Mouse (Mus musculus) gonadal fat pad, adult 2 months (tissue): Measurements from ENCODE around the gene Fabp7. TPM values are rescaled to one million over a fixed set of nuclear protein-coding genes. Genes with fewer than 3 reads are reported as not detected.
A peak's percentile ranks its signal among the peaks of the same experiment; 100 is the strongest.

Experiments
- DNase-seq: peaks from one replicate; pipeline ENCODE4 v3.0.0-alpha.2; 2012; ENCODE audit warnings: low read depth
- polyA plus RNA-seq: library from polyadenylated mRNA; depleted of rRNA; stranded (reverse); fragments of >200 nt; gene quantifications from 2 replicates; pipeline ENCODE4 v1.2.3, GENCODE M21; 2012; rRNA removed

Gene Fabp7
- 0.45 and 0.75 TPM in 2 replicates for polyA plus RNA-seq

DNA sequence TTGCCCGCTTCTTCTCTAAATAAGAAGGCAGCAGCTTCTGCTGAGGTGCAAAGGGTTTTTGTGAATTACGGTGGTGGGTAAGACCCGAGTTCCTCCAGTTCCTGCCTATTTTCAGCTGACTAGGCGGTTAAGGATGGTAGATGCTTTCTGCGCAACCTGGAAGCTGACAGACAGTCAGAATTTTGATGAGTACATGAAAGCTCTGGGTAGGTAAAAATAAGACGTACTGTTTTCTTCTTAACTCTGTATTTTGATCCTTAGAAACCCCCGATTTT, at the start of gene Fabp7:
Gene Fabp7 (plus strand): TSS at position 6 of the 275 bp plus-strand sequence.
- no peak for DNase-seq

DNA sequence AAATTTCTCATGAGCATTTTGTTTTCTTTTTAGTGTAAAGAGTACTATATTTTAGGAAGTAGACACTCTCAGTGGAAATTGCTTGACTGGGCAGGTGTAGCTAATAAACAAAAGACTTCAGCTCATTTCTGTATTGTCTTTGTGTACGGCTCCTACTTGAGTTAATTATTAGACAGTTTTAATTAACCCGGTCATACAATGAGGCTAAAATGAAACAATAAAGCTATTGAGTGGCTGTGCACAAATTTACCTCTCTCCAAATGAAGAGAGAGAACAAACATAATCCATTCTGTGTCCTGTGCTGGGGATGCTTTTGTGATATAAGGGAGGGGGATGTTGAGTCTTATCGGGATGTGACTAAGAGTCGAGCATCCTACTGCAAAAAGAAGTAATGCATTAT, 43.9 kb upstream of the Fabp7 start:
- no peak for DNase-seq

DNA sequence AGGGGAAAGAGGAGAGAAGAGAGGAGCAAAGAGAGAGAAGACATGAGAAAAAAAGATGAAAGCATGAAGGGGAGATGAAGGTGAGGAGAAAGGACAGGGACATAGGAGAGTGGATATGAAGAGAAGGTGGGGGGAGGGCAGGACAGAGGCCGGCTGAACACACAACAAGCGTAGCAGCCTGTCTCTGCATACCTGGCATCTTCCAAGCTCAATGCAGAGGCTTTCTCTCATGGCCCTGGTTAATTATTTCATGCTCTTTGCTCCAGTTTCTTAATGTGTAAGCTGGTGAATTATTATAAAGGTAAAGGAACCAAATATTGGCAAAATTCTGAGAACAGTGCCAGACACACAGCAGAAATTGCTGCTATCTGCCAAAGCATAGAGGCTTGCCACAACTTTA, 43.3 kb upstream of the Fabp7 start:
- no peak for DNase-seq

DNA sequence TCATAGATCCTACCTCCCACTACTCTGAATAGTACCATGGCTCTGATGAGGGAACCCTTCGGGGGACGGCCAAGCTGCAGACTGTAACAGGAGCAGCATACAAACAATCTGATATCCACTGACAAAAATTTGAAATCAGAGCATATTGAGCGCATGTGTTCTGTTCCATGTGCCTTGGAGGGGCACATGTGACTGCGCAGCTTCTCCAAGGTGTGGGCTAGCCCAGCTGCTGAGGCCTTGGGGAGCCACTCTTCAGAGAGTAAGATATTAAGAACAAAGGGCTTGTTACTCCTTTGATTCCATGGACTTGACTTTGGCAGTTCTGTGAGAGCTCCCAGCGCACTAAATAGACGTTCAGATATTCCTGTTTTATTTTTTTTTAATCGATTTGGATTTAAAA, 41.6 kb upstream of the Fabp7 start:
- no peak for DNase-seq

DNA sequence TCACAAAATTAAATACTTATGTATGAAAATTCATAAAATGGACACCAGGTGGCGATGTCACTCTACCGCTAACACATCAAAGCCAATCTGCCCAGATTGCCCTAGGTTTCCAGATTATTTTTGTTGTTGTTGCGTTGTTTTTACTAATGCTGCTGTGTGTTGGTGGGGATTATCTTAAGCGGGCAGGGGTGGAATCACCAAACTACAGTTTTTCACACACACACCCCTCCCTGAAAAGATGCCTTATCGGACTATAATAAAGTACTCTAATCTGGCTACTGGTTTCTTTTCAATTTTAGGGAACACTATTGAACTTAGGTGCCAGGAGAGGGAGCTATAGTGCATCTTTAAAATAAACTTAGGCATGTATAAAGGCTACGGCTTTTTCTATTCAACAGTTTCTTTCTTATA, 41.1 kb upstream of the Fabp7 start:
- peak; percentile 24 for DNase-seq

DNA sequence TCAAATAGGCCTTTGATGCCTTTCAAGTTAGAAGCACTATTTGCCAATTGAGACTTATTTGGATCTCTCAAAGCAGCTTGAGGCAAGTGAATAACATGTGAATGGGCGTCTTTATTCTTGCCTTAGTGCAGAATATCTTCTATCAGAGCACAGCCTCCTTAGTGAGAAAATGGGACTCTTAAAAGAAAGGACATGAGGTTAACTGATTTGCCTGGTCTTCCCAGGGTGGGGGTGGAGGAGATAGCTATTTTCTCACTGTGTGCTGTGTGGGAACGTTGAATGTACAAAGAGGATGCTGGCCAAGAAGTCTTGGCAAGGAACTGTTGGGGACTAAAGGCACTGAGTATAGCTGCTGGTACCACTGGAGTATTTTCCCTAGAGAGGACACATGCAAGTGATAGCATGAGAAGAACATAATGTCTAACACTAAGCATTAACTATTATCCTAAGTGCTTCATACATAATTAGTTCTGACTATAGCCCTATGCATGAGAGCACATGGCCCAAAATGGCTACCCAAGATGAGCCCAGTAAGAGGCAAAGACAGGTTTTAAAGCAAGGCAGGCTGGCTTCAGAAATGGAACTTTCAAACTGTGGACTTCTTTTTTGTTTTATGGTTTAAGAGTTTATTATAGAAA, 40.4 kb upstream of the Fabp7 start:
- peak; percentile 4 for DNase-seq

DNA sequence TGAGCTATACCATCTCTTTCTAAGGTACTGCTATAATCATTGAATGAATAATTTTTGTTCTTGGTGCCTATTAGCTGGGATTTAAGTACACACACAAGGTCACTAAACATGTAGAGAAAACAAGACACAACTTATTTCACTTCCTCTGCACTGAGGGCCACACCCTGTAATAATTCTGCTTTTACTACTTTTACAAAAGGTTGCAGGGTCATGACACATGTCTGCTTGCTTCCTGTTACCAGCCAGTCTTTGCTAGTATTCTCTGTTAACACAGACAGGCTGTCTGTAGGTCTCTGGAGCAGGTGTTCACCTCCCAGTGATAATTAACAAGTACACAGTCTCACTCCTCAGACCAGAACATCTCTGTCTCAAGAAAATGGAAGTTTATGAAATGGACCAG, 39.2 kb upstream of the Fabp7 start:
- no peak for DNase-seq

DNA sequence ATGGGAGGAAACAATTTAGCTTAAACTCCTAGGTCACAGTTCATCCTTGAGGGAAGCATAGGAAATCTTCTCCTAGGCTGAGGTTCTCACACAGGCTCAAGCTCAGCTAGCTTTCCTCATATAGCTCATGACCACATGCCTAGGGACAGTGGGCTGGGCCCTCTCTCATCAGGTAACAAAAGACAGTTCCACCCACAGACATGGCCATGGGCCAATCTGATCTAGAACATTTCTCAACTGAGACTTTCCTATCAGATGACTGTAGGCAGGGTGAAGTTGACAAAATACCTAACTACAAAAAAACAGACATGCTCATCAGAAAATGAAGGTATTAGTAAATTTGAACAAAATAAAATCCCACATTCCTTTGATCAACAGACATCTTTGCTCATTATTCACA, 37.6 kb upstream of the Fabp7 start:
- DNase-seq = peak; percentile 28

DNA sequence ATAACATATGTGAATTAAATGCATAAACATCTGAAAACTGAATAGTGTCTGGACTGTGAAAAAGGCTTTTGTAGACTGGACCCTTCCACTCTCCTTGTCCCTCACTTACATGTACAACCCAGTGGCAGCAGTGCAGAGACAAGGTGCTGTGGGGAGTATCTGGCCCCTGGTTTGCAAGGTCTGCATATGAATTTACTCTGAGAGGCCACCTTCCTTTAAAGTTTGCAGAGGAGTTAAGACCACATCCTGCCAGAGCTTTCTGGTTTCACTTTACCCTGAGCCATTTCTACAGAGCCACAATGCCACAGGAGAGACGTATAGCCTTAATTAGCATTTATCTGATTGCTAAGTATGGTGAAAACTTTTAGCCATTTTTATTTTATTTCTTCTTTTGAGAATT, 31.3 kb upstream of the Fabp7 start:
- DNase-seq = no peak

DNA sequence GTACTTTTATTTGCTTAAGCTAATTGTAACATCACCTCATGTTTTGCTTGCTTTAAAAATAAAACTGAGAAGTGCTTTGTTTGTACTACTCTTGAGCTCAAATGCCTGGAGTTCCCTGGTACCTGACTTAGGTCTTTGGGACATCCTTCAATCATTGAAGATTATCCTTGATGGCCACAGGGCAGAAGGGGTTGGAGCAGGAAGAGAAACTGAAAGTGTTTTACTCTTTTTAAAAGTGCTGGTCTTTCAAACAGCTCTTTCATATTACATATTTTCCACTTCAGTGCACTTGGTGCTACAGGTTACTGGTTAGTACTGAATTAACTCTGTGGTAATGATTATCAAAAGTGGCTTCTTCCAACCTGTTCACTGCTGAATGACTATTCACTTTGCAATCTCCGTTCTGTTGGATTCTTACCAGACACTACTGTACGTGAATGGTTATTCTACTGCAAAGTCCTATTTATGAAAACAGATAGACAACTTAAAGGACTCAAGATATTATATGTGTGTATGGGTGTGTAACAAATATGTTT, 29.4 kb upstream of the Fabp7 start:
- no peak for DNase-seq

DNA sequence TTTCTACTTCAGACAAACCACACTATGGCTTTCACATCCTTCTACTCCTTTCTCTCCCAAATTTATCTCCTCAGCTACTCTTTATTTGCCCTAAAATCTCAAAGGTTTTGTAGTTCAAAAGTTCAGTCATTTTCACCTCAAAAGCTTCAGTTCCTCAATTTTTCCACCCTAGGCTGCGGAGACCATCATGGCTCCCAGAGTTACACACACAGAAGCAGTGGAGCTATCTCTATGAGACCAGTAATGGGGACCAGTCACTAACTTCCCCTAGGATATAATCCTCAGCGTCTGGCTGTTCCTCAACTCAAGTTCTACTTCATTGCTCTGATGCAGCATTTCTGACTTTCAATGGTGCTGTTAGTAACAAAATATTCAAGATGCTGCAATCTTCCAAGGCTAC, 25.7 kb upstream of the Fabp7 start:
- DNase-seq = no peak

DNA sequence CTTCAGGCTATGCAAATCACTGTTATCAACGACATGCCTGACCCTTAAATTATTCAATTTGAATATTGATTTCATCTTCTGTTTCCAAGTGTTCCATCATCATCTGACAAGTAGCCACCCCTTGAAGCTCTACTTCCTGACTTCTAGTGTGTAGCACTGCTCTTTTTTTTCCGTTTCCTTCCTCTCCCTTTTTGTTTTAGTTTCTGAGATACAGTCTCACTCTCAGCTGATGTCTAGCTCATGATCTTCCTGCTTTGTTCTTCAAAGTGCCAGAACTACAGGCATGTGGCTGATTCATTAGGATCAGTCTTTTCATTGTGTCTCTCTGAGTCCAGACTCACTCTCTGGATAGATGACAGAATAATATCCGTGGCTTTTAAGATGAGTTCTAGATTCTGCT, 24.0 kb upstream of the Fabp7 start:
- DNase-seq = no peak

DNA sequence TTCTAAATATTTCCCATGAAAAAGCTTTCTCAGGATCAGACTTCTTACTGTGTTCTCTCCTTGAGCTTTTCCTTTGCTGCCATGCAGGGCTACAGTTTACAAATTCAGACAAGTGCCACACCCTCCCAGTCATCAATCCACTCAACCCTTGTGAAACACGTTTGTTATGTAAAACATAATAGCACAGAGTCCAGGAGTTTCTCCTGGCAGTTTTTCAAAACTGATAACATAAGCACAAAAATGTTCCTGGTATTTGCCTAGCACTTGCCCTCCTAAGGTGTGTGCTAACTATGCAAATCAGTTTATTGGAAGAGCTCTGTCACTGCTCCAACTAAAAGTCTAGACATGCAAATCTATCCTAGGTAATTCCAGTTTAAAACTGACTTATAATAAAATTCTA, 21.6 kb upstream of the Fabp7 start:
- DNase-seq = peak; percentile 22

DNA sequence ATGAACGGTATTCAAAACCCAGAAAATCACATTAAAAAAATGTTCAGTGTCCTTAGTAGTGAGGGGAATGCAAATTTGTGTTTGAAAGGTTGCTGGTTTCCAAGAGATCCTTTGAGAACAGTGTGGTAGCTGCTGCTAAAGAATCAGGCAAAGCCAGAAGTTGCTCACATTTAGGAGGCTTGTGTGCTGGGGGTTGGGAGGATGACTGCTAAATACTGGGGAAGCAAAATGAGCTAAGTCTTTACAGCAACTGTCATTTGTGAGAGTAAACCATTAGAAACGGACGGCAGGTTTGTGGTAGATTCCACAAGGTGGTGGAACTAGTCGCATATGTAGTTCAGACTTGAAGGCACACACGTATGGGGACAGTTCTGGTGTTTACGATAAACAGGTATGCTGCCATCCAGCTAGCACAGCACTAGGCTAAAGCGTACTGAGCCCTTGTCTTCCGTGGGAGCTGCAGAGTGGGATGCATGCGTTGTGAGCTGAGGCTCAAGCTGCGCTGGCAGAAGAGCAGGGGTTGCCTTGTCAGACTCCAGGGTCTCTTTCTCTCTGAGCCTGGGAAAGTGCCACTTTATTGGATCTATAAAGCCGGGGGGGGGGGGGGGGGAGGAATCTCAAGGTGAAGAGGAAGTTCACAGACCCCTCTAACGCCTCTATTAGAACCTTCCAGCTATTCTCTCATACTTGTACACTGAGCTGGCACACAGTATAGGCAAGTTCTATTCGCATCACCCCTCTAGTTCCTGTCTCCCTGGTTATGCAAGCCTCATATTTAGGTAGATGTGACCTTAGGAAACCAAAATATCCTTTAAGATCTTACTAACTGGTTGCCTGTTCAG, 1.2 kb upstream of the Fabp7 start:
- DNase-seq = no peak

DNA sequence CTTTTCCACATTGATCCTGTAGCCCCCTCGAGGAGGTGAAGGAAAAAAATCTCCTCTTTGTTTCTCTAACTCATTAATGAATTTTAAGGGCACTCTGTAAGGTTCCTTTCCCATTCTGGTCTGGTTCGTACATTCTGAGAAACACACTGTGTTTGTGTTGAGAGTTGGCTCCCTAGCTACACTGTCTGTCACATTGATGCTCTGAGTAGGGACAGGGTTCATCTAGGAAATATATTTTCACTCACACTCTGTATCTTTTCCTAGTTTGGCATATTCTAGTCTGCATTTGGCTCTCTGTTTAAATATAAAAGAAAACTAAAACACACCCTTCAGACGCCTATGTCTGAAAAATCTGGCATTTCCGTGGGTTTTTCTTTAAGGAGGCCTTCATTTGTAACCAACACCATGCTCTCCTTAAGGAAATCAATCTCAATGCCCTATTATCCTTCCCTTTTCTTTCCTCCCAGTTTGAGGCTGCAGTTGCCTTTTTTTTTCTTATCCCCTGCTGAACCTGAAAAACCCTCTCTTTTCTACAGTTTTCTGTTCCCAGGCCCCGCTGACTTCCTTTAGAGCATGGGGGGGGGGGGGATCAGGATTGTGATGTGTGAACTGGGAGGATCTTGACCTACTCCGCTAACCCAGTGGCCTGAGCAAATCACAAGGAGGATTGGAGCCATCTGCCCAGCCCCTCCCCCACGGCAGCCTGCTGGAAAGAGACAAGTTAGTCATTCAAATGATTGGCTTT, 378 bp upstream of the Fabp7 start:
- no peak for DNase-seq

DNA sequence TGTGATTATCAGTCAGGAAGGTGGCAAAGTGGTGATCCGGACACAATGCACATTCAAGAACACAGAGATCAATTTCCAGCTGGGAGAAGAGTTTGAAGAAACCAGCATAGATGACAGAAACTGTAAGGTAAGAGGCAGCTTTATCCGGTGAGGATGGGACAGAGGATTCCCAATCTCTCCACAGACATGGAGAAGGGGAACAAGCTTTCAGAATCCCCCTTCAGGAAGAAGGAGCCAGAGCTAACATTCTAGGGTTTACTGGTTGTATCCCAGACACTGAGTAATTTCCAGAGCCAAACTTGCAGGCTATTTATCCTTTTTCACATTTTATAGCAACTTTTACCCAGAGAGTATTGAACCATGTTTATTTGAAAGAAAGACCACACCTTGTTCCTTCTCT, 871 bp downstream of the Fabp7 start:
- DNase-seq = no peak

DNA sequence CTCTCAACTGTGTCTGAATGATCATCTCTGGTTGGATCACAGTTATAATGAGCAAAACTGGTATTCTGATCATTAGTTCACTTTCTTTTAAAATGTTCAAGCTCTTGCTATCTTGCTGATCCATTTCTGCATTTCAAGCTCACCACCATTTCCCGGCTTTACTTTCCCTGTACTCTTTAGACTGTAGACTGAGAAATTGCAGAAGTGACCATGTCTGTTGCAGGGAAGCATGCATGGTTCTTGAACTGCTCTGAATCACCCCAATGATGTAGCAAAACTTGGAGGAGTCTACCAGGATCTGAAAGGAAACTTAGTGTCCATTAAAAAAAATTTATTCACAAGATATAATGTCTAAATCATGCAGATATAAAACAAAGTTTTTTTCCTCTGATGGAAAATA, 8.3 kb downstream of the Fabp7 start:
- no peak for DNase-seq

DNA sequence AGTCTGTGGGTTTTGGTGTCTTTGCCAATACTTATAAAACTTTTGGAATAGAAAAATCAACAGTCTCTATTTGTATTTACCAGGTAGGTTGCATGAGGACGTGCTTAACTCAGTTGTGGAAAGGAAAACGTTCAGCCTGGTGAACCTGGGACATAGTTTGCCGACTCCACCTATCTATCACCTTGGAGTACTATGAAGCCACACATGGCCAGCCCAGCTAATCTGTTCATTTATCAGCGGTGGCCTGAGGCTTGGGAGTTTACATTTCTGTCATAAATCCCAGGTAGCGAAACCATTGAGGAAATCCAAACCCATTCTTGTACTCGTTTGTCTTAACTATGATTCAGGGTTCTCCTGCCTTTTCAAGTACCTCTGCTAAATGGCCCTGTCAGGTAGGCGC, 9.3 kb downstream of the Fabp7 start, which contains the start of gene Smpdl3a:
Gene Smpdl3a (plus strand): TSS at position 318 of the 400 bp plus-strand sequence.
- DNase-seq = no peak

DNA sequence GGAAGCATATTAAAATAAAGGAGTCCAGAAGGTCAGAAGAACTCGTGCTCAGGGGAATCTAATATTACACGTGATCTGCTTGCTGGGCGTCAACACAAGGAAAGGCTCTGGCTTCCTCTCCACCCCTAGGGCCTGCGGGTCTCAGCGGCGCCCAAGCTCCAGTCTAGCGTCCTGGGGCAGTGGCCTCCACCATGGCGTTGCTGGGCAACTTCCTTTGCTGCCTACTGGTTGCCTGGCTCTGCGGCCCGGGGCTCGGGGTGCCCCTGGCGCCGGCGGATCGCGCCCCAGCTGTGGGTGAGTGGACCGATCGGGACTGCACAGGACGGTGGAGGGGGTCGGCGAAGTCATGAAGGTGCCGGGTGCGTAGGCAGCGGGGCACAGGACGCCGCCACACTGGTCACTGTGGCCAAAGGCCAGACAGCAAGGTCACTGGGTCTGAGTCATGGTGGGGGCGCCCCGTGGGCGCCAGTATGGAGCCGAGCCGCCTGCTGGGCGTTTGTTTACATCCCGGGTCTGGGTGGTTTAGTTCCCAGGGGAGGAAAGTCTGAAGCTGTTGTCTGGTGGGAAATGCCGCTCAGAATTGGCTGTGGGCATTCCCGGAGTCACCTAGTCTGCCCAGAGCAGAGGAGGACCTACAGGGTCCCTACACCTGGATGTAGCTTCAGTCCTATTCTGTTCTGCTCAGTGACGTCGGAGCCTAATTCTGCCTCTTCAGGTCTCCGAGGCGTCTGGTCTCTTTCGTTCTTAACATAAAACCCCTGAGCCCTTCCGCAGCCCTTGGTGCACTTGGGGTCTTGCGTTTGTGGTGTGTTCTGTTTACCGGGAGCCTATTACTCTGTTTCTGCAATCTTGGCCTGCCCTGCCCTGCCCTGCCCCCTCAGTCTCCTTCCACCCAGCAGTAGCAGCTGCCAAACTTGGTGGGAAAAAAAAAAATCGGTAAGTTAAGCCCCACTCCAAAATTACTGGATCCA, 10.1 kb downstream of the Fabp7 start:
- DNase-seq = no peak

DNA sequence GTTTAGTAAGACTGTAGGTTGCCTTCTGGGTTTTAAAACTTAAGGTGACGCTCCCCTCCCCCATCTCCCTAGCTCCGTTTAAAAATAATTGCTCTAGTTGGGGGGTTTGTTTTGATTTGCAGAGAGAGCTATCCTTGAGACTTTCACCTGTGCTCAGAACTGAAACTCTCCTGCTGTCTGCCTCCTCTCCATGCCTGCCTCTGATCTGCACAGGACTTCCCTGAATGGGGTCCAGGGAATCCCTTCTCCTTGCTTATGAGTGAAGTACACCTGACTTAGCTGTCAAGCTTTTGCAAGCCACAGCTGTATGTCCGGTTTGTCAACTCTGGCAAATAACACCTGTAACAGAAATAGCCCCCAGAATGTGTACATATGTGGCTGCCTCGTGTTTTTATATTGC, 10.9 kb downstream of the Fabp7 start:
- DNase-seq = no peak

DNA sequence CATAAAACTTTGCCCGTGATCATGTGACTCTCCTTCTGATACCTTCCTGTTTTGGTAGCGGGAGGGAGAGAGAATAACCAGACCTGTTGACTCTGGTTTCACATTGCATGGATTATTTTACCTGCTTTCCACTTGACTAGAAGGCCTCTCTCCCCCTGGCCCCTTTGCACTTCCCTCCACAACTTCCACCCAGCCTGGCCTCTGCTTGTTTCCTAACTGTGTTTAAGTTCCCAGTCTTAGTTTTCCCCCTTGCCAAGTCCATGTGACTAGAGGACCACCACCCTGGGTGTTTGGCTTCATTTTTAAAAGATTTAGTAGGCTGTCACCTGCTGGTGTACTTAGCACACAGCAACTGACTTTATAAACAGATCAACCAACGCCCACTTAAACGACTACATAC, 11.4 kb downstream of the Fabp7 start:
- DNase-seq = no peak

DNA sequence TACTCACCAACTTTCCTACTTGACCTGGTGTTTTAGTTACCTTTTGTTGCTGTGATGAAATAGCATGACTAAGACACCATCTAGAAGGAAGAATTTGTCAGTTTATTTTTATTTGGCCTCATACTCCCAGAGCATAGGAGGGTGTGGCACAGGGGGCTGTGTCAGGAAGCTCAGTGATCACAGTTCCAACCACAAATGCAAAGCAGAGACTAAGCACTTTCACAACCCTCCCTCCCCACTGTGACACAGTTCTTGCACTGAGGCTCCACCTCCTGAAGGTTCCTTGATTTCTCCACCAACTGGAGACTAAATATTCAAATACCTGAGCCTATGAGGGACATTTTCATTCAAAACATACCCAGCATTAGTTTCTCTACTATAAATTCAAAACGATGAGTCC, 14.8 kb downstream of the Fabp7 start:
- no peak for DNase-seq
